Mouse (Mus musculus) liver, postnatal 0 days (tissue): Measurements from ENCODE around the gene Cse1l. TPM values are rescaled to one million over a fixed set of nuclear protein-coding genes. Genes with fewer than 3 reads are reported as not detected.

Source experiments
- ATAC-seq: fragments of 200-750 bp; cut with Nextera tagmentation; 2 replicates; pipeline ENCODE4 v1.8.0; 2017; ENCODE audit warnings: mild to moderate bottlenecking, moderate library complexity
- DNase-seq: peaks from one replicate; pipeline ENCODE4 v3.0.0-alpha.2; 2016
- H3K27ac ChIP-seq: fragments of 300-500 bp; sonication (generic); 2 replicates; pipeline ENCODE4 v1.5.1; 2014; ENCODE audit warnings: antibody characterized with exemption, moderate library complexity, mild to moderate bottlenecking, low read depth
- H3K27me3 ChIP-seq: fragments of 300-500 bp; sonication (generic); 2 replicates; pipeline ENCODE4 v1.6.1; 2014; ENCODE audit warnings: low read length, control low read depth, mixed read lengths; ENCODE audit not compliant: insufficient read depth
- H3K36me3 ChIP-seq: fragments of 300-500 bp; sonication (generic); replicated peaks from 2 replicates; pipeline ENCODE4 v1.6.1; 2014; ENCODE audit warnings: mild to moderate bottlenecking, control low read depth, low read length, moderate library complexity, mixed read lengths; ENCODE audit not compliant: insufficient read depth
- H3K4me1 ChIP-seq: fragments of 300-500 bp; sonication (generic); 2 replicates; pipeline ENCODE4 v1.6.1; 2014; ENCODE audit warnings: antibody characterized with exemption, mild to moderate bottlenecking, control low read depth; ENCODE audit not compliant: insufficient read depth
- H3K4me2 ChIP-seq: fragments of 300-500 bp; sonication (generic); 2 replicates; pipeline ENCODE4 v1.6.1; 2014; ENCODE audit warnings: low read depth, mild to moderate bottlenecking, low read length, moderate library complexity, mixed read lengths
- H3K4me3 ChIP-seq: fragments of 300-500 bp; sonication (generic); 2 replicates; pipeline ENCODE4 v1.5.1; 2014; ENCODE audit warnings: low read depth, low read length
- H3K9ac ChIP-seq: fragments of 300-500 bp; sonication (generic); replicated peaks from 2 replicates; pipeline ENCODE4 v1.6.1; 2014; ENCODE audit warnings: mild to moderate bottlenecking, moderate library complexity
- H3K9me3 ChIP-seq: fragments of 300-500 bp; sonication (generic); 2 replicates; pipeline ENCODE4 v1.6.1; 2016; ENCODE audit warnings: mild to moderate bottlenecking, control low read depth, low read length, mixed read lengths
- CTCF ChIP-seq: sonication (generic); IDR thresholded peaks from 2 replicates; pipeline ENCODE4 v1.5.1; 2016; ENCODE audit warnings: antibody characterized with exemption, low read depth
- EP300 ChIP-seq: IDR thresholded peaks from 2 replicates; pipeline ENCODE4 v1.6.1; 2016; ENCODE audit warnings: antibody characterized with exemption, low read depth, mild to moderate bottlenecking
- WGBS: fragments of 180-500 bp; shearing (Covaris S2); extraction: QIAGEN DNeasy Blood & Tissue Kit; methylation state at CpG from one replicate; pipeline ENCODE4 v1.1.7; 2014; ENCODE audit not compliant: insufficient replicate concordance; 5-methylcytosine and 5-hydroxymethylcytosine counted together
- polyA plus RNA-seq: library from polyadenylated mRNA; unstranded; fragments of >200 nt; fragmentation: Nextera tagmentation; extraction: Ambion mirVana; gene quantifications from 2 replicates; pipeline ENCODE4 v1.2.1, GENCODE M21; 2015

Gene Cse1l
- polyA plus RNA-seq, 1 experiment from 2014 or later, result 23.3 TPM

DNA sequence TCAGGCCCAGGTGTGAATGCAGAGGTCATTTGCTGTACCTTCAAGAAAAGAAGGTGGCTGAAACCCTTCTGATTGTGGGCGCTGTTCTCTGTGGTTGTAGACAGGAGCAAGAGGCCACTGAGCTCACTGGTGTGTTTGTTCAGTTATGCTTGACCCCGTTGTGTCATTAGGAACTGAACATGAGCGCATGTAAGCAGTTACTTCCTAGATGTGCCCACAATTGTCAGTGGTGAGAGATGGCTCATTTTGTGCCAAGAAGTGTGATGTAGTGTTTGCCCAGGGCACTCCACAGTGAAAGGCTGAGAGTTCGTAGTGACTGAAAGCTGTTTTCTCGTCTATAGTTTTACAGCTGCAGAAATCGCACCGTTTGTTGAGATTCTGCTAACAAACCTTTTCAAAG, 29.7 kb downstream of the Cse1l start:
- Histone ChIP-seq H3K27me3 (no peaks in the 10 kb centered on the region), H3K9me3 (no peaks in the 10 kb centered on the region), H3K4me2 (no peak overlapping the region), H3K36me3 (peaks cover 81% of the 10 kb centered on the region), H3K27ac (no peak overlapping the region), H3K9ac (no peak overlapping the region), H3K4me3 (no peak overlapping the region), H3K4me1 (no peaks in the 10 kb centered on the region)
- TF ChIP-seq CTCF (no peak), EP300 (no peak)
- WGBS, result 91% methylated on average over 7 of the region's 7 CpGs
- no peak for ATAC-seq
- no peak for DNase-seq

DNA sequence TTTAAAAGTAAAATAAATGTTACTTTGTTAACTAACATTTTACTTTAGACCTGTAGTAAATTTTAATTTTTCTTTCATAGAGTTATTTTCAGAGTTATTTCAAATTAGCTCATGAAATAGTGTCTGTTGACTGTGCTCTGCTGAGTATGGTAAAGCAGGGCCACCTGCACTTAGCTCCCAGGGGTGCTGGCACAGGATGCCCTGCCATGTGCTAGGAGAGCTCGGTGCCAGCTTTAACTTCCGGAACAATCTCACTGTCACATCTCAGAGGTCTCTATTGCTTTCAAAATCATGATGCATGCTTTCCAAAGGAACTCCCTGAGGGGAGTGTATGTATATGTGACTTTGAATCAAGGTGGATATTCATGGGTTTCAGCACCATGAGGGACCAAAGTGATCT, 30.3 kb downstream of the Cse1l start:
- Histone ChIP-seq H3K4me1 (no peaks in the 10 kb centered on the region), H3K27me3 (no peaks in the 10 kb centered on the region), H3K4me2 (no peak overlapping the region), H3K4me3 (no peak overlapping the region), H3K9ac (no peak overlapping the region; the same call in 1 of the 2 replicates), H3K27ac (no peak overlapping the region), H3K9me3 (no peaks in the 10 kb centered on the region), H3K36me3 (peaks cover 81% of the 10 kb centered on the region)
- no peak for TF ChIP-seq CTCF
- TF ChIP-seq EP300, result no peak
- DNase-seq (no peak), ATAC-seq (no peak)
- 95% methylated on average over 2 of the region's 2 CpGs for WGBS

DNA sequence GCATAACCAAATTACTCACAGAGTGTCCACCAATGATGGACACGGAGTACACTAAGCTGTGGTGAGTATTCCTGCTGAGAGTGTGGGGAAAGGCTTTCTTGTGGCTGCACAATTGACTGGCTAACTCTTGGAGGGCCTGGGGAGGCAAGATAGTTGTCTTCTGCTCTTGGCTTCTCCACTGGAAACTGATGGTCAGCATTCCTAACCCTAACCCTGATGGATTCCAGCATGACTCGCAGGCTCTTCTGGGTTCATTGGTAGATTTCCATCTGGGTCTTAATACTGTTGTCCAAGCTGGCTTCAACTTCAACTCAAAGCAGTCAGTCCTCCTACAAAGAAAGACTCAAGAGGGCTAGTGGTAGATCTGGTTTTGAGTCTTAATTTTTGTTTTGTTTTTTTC, 37.3 kb downstream of the Cse1l start:
- TF ChIP-seq EP300, result no peak
- TF ChIP-seq CTCF, result no peak
- Histone ChIP-seq H3K4me2 (no peak overlapping the region), H3K4me3 (no peak overlapping the region), H3K36me3 (peaks cover 88% of the 10 kb centered on the region), H3K27ac (no peak overlapping the region), H3K27me3 (no peaks in the 10 kb centered on the region), H3K9ac (no peak overlapping the region), H3K4me1 (no peaks in the 10 kb centered on the region), H3K9me3 (no peaks in the 10 kb centered on the region)
- ATAC-seq (no peak), DNase-seq (no peak)
- WGBS, result 84% methylated on average over 2 of the region's 2 CpGs

- H3K4me1 ChIP-seq, result no peaks in the 10 kb centered on the region
- no peak overlapping the region for H3K9ac ChIP-seq
- H3K27ac ChIP-seq, result no peak overlapping the region
- ATAC-seq, result no peak
- H3K9me3 ChIP-seq, result no peaks in the 10 kb centered on the region
- 87% methylated on average over 1 of the region's 1 CpGs for WGBS
- H3K36me3 ChIP-seq, result peaks cover 88% of the 10 kb centered on the region
- no peak for DNase-seq
- TF ChIP-seq EP300, result no peak
- TF ChIP-seq CTCF, result no peak
- H3K4me3 ChIP-seq, result no peak overlapping the region
- no peak overlapping the region for H3K4me2 ChIP-seq
- H3K27me3 ChIP-seq, result no peaks in the 10 kb centered on the region
Measured at GRCm38 (mm10) chr2:166944346-166944745, 38.5 kb downstream of the Cse1l start.

DNA sequence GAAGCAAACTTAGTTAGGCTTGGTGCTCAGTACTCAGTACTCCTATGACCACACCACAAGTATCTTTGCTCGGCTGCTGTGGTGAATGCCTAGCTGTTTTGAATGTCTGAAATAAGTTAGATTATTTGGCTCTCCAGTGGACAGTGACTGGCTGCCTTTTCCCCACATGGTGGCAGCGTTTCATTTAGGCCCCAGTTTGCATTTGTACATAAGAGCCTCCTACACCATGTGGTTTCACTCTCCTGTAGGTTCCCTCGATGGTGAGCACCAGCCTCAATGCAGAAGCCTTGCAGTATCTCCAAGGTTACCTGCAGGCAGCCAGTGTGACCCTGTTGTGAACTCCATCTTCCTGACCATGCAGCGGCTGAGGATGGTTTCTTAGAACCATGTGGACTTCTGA, 39.6 kb downstream of the Cse1l start:
- H3K36me3 ChIP-seq, result peaks cover 89% of the 10 kb centered on the region
- H3K4me1 ChIP-seq, result no peaks in the 10 kb centered on the region
- 53% methylated on average over 4 of the region's 4 CpGs for WGBS
- no peak overlapping the region for H3K27ac ChIP-seq
- TF ChIP-seq EP300, result no peak
- TF ChIP-seq CTCF, result peak; percentile 60
- no peak overlapping the region for H3K9ac ChIP-seq
- DNase-seq, result peak; percentile 24
- peak; percentile 49; the same call in 1 of the 2 replicates for ATAC-seq
- no peaks in the 10 kb centered on the region for H3K27me3 ChIP-seq
- H3K9me3 ChIP-seq, result no peaks in the 10 kb centered on the region
- no peak overlapping the region for H3K4me3 ChIP-seq
- no peak overlapping the region for H3K4me2 ChIP-seq

- DNase-seq (no peak), ATAC-seq (no peak)
- Histone ChIP-seq H3K4me1 (no peaks in the 10 kb centered on the region), H3K27ac (no peak overlapping the region), H3K9me3 (no peaks in the 10 kb centered on the region), H3K4me2 (no peak overlapping the region), H3K36me3 (peaks cover 90% of the 10 kb centered on the region), H3K4me3 (no peak overlapping the region), H3K9ac (no peak overlapping the region), H3K27me3 (no peaks in the 10 kb centered on the region)
- WGBS, result 83% methylated on average over 1 of the region's 1 CpGs
- no peak for TF ChIP-seq EP300
- TF ChIP-seq CTCF, result no peak
Measured at GRCm38 (mm10) chr2:166948246-166948645, 42.4 kb downstream of the Cse1l start.

DNA sequence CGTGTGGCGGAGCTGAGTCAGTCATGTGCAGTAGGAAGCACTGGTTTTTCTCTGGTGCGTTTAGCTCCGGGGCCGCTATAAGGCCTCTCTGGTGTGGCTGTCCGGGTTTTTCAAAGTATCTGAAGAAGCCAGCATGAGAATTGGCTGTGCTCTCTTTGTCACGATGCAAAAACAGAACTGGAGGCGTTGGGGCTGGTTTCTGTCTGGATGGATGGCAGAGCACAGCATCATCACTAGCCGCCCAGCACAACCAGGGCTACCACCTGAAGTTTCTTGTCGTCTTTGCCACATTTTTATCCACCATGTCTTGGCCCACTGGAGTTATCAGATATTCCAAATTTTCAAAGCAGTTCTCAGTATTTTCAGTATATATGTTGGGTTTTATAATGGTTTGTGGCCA, 43.1 kb downstream of the Cse1l start:
- Histone ChIP-seq H3K4me3 (no peak overlapping the region), H3K4me1 (no peaks in the 10 kb centered on the region), H3K27ac (no peak overlapping the region), H3K9me3 (no peaks in the 10 kb centered on the region), H3K4me2 (no peak overlapping the region), H3K36me3 (peaks cover 90% of the 10 kb centered on the region), H3K9ac (no peak overlapping the region), H3K27me3 (no peaks in the 10 kb centered on the region)
- TF ChIP-seq CTCF (no peak), EP300 (no peak)
- DNase-seq (no peak), ATAC-seq (no peak)
- 88% methylated on average over 10 of the region's 10 CpGs for WGBS
